Mouse (Mus musculus): Measurements from ENCODE around the gene Dgkq.

Dgkq gene

DNA sequence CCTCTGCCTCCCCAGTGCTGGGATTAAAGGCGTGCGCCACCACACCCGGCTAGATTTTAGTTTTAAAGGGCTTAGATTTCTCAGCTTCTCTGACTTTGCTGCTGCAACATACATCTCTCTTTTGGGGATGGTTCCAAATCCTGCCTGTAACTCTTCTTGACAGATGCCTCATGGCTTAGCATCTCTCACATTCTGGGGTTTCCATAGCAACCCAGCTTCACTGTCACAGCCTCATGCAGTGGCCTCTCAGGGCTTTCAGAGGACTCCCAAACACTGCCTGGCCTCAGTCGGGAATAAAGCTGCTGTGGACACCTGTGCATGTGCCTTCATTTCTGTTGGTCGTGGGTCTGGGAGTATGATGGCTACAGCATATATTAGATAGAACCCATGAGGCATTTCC, 19.6 kb upstream of the Dgkq start:
- DNase-seq (ENCODE audit: low spot score in 2 of 2) = no peak

DNA sequence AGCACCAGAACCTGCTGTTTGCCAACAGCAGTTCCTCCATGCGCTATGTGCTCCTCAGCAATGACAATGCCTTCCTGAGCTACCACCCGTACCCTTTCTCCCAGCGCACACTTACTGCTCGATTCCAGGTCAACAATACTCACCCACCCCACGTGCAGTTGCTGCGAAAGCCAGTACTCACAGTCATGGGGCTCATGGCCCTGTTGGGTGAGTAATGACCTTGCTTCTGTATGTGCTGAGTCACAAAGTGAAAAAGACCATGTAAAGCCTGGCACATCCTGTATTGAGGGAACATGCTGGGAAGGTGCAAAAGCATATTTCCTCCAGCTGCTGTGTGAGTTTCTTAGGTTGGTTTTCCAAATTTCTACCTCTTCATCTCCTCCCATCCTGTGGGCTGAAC, 11.4 kb upstream of the Dgkq start:
- no peak for DNase-seq (ENCODE audit: low spot score in 2 of 2)

DNA sequence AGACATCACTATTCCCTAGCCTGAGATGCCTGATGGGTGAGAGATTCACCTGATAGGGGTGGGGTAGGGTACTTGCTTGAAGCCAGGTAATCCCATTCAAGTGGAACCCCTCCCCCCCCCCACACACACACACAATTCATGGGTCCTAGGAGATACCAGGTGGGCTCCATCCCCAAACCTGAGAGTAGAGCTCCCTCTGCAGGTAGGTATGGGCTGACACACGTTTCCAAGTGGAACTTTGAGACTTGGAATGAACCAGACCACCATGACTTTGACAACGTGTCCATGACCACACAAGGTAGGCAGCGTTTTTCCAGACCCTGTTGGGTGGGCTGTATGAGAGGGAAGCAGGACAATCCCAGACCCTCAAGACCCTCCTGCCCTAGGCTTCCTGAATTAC, 10.4 kb upstream of the Dgkq start:
- DNase-seq (ENCODE audit: low spot score in 2 of 2) = no peak

DNA sequence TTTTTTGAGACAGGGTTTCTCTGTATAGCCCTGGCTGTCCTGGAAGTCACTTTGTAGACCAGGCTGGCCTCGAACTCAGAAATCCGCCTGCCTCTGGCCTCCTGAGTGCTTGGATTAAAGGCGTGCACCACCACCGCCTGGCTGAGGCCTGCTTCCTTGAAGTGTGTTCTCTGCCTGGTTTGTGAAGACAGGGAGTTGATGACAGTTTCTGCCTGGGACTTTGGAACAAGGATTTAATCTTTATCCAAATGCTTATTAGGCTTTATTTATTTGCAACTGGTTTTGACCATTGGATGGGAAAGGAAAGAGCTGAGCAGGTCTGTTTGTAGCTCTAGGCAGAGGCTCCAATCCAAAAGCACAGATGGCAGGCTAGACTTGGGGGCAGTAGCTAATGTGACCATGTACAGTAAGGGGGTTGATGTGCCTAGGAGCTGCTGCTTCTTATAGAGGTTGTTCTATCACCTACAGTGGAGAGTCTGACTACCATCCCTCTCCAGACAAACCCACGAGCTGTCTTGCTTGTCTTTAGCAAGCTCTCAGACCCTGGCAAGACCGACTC, 8.9 kb upstream of the Dgkq start:
- no peak for DNase-seq (ENCODE audit: low spot score in 2 of 2)

DNA sequence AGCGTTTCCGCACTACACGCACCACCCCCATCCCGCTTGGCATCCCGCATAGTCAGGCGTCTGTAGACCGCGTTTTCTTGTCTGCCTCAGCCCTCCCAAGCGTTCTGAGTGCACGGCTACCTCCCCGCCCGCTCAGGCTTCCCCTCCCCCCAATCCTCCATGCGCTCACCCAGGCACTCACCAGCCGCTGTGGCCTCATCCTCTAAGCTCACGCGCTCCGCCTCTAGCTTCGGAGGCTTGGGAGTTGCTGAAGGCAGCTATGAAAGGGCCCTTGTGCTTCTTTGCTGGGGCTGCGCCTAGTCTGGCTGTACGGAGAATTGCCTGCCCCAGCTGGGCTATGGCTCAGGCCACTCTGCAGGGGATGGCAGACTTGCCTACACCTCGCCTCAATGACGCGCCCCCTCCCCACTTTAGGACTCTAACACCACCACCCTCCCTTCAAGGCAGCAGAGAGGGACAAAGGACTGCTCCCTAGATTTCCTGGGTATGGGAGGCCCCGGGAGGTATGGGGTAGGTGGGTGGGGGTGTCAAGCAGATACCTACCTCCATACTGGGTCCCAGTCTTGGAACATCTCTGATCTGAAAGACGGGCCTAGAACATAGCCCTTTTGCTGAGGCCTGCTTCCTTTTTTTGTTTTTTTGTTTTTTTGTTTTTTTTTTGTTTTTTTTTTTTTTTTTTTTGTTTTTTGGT, 8.3 kb upstream of the Dgkq start:
- peak; percentile 50 to 72 for DNase-seq (ENCODE audit: low spot score in 2 of 2)

DNA sequence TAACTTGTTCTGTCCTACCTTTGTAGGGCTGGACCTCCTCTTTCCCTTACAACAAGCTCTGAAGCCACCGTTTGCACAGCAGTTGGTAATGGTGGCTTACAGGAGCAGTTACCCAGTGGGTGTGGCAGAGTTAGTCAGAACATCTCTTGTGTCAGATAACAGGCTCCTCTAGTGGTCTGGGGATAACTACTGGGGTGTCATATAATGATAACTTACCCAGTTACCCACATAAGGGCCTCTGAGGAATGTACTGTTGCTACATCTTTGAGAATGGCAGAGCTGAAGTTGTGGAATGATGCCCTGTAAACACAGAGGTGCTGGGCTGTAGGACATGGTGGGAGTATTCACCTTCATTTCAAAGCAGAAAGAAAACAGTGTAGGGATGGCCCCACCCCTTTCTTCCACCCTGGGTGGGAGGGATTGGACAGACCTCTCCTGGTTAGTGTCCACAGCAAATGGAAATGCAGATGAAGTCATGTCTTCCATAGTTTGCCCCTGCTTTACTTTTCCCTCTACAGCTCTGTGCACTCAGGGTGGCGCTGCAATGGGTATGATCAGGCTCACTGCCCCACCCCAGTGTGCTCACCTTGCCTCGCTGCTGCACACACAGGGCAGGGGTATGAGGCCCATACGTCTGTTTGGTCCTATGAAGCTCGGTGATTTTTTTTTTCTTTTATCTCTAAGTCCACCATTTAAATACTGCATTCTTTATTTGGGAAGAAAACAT, 7.5 kb upstream of the Dgkq start:
- DNase-seq (ENCODE audit: low spot score in 2 of 2) = no peak

DNA sequence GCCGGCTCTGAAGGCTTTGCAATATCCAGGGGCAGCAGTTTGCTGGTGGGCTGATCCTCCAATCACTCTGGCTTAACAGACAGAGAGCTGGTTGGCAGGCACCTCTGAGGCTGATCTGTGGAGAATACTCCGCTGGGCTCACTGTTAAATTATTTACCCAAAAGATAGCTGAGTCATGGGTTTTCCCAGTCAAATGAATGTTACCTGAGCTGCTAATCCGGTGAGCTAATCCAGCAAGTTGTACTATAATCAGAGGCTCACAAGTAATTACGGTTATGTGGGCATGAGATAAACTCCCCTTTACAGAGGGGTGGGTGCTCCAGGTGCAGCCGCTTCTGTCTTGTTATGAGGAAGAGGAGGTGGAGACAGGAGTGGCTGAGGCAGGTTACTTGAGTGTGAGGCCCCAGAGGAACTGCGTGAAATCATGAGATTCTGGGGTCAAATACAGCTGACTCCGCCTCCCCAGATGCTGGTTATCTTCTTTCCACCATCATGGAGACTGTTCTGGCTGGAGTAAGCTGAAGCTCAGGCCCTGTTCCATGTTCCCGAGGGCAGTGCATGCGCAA, 5.9 kb upstream of the Dgkq start, which contains the start of gene Slc26a1:
Slc26a1 (minus strand) TSS at position 319 of the 566 bp plus-strand sequence.
- DNase-seq (ENCODE audit: low spot score in 2 of 2) = no peak

DNA sequence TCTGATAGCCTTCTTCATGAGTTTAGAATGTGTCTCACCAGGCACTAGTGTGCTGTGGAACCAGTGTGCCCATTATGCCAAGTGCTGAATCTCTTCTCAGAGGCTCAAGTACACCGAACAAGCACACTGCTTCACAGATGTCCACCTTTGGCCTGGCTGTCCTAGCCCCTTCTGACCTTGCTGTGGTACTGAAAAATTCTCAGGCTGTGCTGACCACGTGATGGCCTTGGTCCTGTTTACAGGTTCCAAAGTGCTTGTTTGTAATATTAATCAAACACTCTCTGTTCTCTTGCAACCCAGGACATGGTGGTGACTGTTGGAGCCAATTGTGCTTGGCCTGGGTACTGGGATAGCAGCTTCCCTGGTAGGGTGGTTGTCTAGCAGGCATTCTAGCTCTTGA, 5.2 kb upstream of the Dgkq start:
- no peak for DNase-seq (ENCODE audit: low spot score in 2 of 2)

DNA sequence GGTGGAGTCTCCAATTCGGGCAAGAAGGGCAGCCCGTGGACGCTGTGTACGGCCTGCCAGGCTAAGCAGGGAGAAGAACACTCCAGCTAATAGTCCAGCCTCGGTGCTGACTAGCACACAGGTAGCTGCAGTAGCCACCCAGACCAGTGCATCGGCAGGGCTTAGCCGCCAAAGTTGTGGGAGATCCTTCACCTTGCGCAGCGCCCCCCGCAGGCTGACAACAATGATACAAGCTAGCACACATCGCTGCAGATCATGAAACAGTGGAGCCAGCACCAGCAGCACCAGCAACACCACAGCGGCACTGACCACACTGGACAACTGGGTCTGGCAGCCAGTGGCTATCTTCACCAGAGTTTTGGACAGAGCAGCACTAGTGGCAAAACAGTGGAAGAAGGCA, 2.3 kb upstream of the Dgkq start:
- DNase-seq (ENCODE audit: low spot score in 2 of 2) = no peak

DNA sequence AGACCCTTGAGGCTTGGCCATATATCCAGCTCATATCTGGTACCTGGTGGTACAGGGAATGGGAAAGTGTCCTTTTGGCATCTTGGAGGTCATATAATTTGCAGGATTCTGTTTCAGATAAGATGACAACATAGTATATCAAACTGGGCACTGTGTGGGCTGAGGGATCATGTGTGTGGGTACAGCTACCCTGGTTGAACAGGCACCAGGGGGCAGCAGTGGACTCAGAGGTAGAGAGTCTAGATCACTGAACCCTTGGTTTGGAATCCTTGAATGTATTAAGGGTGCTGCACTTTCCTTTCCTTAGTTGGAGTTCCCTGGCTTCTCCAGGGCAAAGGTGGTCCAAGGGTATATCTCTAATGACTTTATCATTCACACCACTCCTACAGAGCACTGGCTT, 1.3 kb upstream of the Dgkq start:
- DNase-seq (ENCODE audit: low spot score in 2 of 2) = no peak

DNA sequence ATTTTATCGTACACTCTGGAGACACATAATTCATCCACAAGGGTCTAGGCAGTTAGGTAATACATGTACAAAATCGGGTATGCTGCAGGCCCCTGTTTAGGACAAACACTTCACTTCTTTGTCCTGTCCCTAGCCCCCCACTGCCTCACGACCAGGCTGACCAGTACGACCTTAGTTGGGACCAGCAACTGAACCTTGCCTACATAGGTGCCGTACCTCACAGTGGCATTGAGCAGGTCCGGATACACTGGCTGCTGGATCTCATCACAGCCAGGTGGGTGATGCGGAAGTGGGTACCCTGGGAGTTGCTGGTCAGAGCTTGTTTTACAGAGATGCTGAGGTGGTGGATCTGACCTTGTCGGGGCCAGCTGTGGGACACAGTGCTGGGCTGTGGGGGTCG, 514 bp upstream of the Dgkq start:
- no peak for DNase-seq (ENCODE audit: low spot score in 2 of 2)

DNA sequence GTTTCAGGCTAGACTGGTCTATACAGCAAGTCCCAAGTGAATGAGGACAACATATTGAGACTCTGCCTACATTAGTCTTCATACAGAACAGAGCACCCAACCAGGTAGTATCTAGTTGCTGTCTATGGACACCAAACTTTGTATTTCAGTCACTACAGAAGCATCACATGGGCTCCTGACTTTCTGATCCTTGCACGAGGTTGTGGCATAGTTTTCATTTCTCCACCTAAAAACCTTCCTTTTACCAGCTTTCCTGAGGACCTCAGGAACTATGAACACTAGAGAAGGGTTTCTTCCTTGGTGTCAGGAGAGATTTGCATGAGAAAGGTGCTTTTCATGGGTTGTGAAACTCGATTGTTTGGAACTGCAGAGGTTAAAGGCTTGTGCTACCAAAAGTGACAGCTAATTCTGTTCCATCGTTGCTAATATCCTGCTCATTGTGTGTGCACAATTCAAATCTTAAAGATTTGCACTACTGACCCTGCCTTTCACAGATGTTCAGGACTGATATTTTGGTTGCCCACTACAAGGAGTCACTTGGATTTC, 1.0 kb downstream of the Dgkq start:
- no peak for DNase-seq (ENCODE audit: low spot score in 2 of 2)

DNA sequence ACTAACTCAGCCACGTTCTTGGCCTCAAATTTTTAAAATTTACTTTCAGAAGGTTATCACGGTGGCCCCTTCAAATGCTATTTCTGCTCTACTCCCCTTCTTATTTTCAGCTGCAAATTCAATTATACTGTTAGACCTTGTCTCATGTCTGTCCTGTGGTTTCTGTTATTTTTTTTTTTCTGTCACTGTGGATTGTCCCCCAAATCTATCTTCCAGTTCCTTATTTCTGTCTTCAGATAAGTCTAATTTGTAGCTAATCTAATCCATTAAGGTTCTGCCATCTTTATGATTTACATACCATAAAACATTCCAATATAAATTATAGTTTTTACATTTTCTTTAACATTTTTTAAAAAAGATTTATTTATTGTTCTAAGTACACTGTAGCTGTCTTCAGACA, 2.1 kb downstream of the Dgkq start:
- no peak for DNase-seq (ENCODE audit: low spot score in 2 of 2)

DNA sequence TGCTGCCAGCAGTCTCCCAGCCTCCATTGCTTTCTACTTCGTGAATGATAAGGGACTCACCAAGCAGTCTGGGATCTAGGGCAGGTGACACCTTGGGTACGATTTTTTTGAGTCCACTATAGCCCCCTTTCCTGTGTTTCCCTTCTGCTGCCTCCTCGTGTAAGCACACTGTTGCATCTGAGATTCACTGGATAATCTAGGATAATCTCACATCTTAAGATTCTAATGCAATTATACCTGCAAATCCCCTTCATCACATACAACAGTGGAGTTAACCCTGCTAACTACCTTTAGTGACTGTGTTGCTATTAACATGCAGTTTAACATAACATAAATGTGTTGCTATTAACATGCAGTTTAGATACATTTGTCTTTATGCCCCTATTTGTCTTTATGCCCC, 4.4 kb downstream of the Dgkq start:
- no peak for DNase-seq (ENCODE audit: low spot score in 2 of 2)

DNA sequence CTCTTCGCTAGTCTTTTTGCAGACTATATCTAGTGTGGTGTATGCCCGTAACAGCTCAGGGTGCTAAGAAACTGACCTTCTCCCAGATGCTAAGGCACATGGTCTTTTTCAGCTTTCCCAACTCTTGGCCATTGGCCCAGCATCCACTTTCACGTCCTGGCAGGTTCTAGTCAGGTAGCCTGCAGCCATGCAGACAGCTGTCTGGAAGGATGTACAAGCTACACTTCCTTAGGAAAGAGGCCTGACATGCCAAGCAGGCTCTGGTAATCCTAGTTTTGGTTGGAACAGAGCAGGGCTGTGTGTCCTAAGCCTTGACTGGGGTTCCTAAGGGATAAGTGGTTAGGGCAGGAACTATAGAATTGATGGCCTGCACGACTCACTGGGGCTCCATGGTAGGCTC, 6.7 kb downstream of the Dgkq start:
- DNase-seq (ENCODE audit: low spot score in 2 of 2) = no peak

DNA sequence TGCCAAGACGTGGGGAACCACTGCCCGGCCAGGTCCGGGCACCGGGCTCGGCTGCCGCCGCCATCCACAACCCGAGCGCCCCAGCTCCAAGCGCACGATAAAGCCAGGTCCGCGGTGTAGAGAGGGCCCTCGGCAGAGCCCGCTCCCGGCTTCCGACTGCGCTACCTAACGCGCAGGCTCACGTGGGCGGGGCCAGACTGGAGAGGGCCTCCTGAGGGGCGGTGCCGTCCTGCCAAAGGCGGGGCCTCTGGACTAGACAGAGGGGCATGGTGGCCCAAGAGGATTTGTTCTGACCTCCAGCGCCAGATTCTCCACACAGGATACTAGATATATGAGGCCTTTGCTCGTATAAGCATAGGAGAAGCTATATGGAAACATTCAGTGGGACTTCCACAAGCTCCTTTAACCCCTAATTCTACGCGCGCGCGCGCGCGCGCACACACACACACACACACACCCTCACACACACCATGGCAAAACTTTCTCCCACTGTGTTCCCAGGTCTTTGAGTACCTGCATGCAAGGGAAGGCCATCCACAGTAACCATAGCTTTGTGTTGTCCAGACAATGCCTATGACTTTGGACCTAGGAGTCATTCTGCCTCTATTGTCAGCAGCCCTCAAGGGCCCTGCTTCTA, 8.7 kb downstream of the Dgkq start:
- peak; percentile 75 to 85 for DNase-seq (ENCODE audit: low spot score in 2 of 2)

DNA sequence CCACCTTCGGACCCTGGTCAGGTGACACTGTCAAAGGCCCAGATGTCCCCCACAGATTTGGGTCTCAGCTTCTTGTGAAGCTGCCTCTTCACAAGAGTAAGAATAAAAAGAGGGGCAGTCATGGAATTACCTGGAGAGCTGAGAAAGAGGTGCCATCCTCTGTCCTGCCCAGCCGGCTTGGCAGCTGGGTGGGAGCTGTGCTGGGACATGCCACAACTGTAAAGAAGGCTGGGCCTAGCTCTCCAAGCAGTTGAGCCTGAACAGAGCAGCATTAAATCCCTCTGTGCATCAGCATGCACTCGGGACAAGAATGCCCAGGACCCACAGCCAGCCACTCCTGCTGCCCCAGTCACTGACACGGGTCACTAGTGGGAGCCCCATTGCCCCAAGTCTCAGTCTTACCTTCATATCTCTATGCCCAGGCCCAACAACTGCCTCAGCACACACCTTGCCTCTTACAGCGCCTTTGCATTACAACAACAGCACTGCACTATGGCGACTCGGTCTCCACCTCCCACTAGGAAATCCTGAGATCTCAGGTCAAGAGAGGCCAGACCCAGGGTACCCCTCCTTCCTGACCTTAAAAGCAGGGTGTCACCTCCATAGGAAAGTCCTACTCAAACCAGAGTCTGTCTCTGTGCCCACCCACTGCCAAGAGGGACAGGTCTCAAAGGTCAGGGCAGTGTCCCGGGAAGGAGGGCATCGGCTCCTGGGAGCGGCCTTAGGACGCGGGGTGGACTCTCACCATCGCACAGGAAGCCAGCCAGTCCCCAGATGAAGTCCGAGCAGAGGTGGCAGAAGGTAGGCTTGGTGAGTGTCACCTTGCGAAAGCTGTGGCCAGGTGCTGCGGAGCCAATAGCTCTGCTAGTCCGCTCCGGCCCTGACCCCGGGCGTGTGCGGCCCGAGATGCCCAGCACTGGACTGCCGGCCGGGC, 9.5 kb downstream of the Dgkq start, which contains the start of gene Idua:
Idua (plus strand) TSS at position 634 of the 934 bp plus-strand sequence.
- no peak for DNase-seq (ENCODE audit: low spot score in 2 of 2)

DNA sequence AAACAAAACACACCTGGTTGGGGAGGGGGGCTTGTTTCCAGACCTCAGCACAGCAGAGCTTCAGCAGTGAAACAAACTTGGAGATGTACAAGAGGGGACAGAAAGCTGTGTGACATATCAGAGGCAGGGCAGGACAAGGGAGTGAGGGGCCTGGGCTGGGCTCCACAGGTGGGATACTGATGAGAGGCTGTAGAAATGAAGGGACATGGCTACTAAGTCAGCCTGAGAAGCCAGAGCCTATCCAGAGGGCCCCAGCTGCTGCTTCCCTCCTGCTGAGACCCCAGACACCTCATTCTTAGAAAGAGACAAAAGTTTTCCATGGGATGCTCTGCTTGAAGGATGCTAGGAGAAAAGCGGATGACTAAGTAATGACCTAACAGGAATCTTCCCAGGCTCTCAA, 10.9 kb downstream of the Dgkq start:
- DNase-seq (ENCODE audit: low spot score in 2 of 2) = no peak

DNA sequence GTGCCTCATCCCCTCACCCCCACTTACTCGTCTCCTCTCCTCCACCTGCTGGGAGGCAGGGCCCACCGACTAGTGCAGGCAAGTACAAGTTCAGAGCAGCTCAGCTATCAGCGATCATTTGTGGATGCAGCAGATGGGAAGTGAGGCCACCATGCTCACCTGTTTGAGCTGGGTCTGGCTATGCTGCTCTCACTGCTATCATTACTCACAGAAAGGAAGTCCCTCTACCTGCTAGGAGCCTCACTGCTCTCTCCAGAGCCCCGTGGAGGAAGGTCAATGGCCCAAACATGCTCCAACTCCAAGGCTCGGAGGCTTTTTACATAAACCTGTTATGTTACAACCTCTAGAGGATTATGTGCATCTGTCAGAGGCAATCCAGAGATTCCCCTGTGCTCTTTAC, 12.1 kb downstream of the Dgkq start:
- no peak for DNase-seq (ENCODE audit: low spot score in 2 of 2)

DNA sequence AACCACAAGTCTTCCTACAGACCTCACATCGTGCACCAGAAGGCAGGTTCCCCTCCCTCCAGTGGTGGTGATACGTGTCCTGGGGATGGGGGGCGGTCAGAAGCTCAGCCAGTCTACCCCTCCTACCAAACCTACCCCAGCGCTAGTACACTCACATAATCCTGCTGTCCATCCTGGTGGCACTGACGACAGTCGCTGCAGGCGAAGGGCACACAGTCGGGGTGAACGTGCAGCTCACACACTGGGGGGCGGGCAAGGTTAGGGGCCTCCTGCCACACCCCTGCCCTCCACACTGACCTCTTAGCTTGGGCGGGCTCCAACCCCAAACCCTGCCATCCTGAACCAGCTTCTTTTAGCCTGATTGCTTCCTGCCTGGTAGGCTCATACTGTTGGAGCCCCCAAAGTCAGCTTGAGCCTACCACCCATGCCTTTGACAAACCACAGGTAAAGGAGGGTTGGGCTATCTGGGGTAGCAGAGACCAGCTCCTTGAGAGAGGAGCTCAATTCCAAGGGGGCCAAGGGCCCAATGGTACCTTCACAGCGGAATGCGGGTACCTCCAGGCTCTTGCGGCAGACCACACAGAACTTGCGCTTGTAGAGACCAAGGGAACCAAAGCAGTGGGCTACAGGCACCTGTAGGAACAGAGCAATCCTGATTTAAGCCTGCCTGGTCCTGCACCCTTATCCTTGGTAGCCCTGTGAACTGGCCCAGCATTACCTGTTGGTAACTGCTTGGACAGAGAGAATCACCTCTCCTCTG, 13.4 kb downstream of the Dgkq start:
- no peak for DNase-seq (ENCODE audit: low spot score in 2 of 2)
